Mouse (Mus musculus): ENCODE measurements around the gene Sorbs2. TPM values are rescaled to one million over a fixed set of nuclear protein-coding genes. Genes with fewer than 3 reads are reported as not detected.

Sorbs2 gene
- polyA plus RNA-seq, 1 experiment from 2014 or later, result 24.8 TPM

GRCm38 (mm10) chr8:45660570-45660969 is 153.0 kb downstream of the Sorbs2 start:
- no peak overlapping the region for H3K4me3 ChIP-seq

DNA sequence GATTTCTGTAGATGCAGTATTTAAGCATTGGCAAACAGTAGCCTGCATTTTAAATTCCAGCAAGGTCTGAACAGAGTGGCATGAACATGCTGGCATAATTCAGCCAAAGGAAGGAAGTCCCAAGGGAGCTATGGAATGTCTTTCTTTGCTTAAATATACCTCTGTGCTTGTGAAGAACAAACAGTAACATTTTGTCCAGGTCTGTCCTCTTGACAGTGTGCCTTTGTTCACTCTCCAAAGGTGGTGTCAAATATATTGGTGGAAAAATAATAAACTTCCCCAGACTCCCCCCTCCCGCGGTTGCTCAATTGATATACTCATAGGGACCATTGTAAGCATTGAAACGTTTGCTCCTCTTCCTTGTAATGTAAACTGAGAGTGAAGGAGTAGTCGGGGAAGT is 154.0 kb downstream of the Sorbs2 start:
- H3K27me3 ChIP-seq, result no peaks in the 10 kb centered on the region
- H3K4me3 ChIP-seq, result no peak overlapping the region
- WGBS, result 20% methylated on average over 4 of the region's 4 CpGs
- no peaks in the 10 kb centered on the region for H3K9me3 ChIP-seq
- H3K4me1 ChIP-seq, result peaks cover 22% of the 10 kb centered on the region
- H3K4me2 ChIP-seq, result no peak overlapping the region
- H3K36me3 ChIP-seq, result no peaks in the 10 kb centered on the region
- no peak overlapping the region for H3K9ac ChIP-seq
- no peak overlapping the region for H3K27ac ChIP-seq
- no peak for ATAC-seq (ENCODE audit: borderline replicate concordance, extremely low read depth, low FRiP score, low TSS enrichment)

More at GRCm38 (mm10) chr8:45660570-45660969, 153.0 kb downstream of the Sorbs2 start:
- no peak overlapping the region for H3K9ac ChIP-seq
- no peak for ATAC-seq (ENCODE audit: borderline replicate concordance, extremely low read depth, low FRiP score, low TSS enrichment)
- peaks cover 22% of the 10 kb centered on the region for H3K4me1 ChIP-seq
- no peak overlapping the region for H3K27ac ChIP-seq
- no peaks in the 10 kb centered on the region for H3K9me3 ChIP-seq
- no peaks in the 10 kb centered on the region for H3K36me3 ChIP-seq
- H3K4me2 ChIP-seq, result no peak overlapping the region
- no peaks in the 10 kb centered on the region for H3K27me3 ChIP-seq
- WGBS, result 43% methylated on average over 12 of the region's 12 CpGs

- no peak for ATAC-seq (ENCODE audit: borderline replicate concordance, extremely low read depth, low FRiP score, low TSS enrichment)
- no peaks in the 10 kb centered on the region for H3K36me3 ChIP-seq
- no peaks in the 10 kb centered on the region for H3K9me3 ChIP-seq
- peaks cover 9% of the 10 kb centered on the region for H3K4me1 ChIP-seq
- 85% methylated on average over 7 of the region's 7 CpGs for WGBS
- H3K27me3 ChIP-seq, result no peaks in the 10 kb centered on the region
- no peak overlapping the region for H3K9ac ChIP-seq
- no peak overlapping the region for H3K27ac ChIP-seq
- H3K4me2 ChIP-seq, result no peak overlapping the region
- no peak overlapping the region for H3K4me3 ChIP-seq
Measured at GRCm38 (mm10) chr8:45666221-45666620, 158.6 kb downstream of the Sorbs2 start.

- no peak overlapping the region for H3K9ac ChIP-seq
- WGBS, result 88% methylated on average over 4 of the region's 4 CpGs
- no peaks in the 10 kb centered on the region for H3K27me3 ChIP-seq
- H3K4me1 ChIP-seq, result no peaks in the 10 kb centered on the region
- no peaks in the 10 kb centered on the region for H3K36me3 ChIP-seq
- H3K9me3 ChIP-seq, result no peaks in the 10 kb centered on the region
- ATAC-seq (ENCODE audit: borderline replicate concordance, extremely low read depth, low FRiP score, low TSS enrichment), result no peak
- no peak overlapping the region for H3K4me2 ChIP-seq
- H3K27ac ChIP-seq, result no peak overlapping the region
- H3K4me3 ChIP-seq, result no peak overlapping the region
Measured at GRCm38 (mm10) chr8:45673149-45673548, 165.6 kb downstream of the Sorbs2 start.

DNA sequence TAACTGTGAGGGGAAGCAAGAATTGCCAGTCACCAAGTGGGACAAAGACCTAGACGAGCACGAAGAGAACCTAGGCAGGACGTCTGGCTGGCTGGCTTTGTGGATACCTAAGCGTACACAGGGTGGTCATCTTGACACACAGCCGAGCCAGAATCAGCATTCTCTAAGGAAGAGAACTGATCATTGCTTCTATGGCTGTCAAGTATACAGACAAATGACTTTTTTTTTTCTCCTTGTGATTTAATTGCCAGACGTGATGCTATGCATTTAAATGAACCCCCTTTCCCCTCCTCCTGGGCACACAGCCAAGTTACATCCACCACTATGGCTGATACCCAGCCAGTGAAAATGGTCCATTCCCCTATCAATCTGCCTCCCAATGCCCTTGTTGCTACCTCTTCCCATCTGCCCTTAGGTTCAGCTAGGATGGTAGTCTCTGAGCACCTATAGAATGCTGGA is 168.3 kb downstream of the Sorbs2 start:
- Histone ChIP-seq H3K4me1 (no peaks in the 10 kb centered on the region), H3K9me3 (no peaks in the 10 kb centered on the region), H3K9ac (no peak overlapping the region), H3K27me3 (no peaks in the 10 kb centered on the region), H3K4me3 (no peak overlapping the region), H3K36me3 (no peaks in the 10 kb centered on the region), H3K4me2 (no peak overlapping the region), H3K27ac (no peak overlapping the region)
- 68% methylated on average over 6 of the region's 6 CpGs for WGBS
- ATAC-seq (ENCODE audit: borderline replicate concordance, extremely low read depth, low FRiP score, low TSS enrichment), result no peak

- no peak for ATAC-seq (ENCODE audit: borderline replicate concordance, extremely low read depth, low FRiP score, low TSS enrichment)
Measured at GRCm38 (mm10) chr8:45677114-45677853, 169.7 kb downstream of the Sorbs2 start.

DNA sequence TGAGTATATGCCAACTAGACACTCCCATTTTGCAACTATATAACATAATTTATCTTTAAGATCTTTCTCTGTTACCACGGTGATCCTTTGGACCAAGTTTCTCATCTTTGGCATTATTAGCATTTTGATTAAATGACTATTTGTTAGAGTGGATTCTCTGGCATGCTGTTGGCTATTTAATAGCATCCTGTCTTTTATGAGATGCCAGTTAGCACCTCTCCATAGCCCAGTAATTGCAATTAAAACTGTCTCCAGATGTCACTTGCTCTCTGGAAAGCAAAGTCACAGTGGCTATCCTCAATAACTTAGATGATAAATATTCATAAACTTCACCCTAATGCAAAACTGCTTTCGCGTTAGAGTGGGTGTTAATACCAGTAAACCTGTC is 170.3 kb downstream of the Sorbs2 start:
- 89% methylated on average over 3 of the region's 3 CpGs for WGBS
- H3K27ac ChIP-seq, result no peak overlapping the region
- no peak for ATAC-seq (ENCODE audit: borderline replicate concordance, extremely low read depth, low FRiP score, low TSS enrichment)
- no peaks in the 10 kb centered on the region for H3K9me3 ChIP-seq
- no peak overlapping the region for H3K9ac ChIP-seq
- no peaks in the 10 kb centered on the region for H3K27me3 ChIP-seq
- no peaks in the 10 kb centered on the region for H3K36me3 ChIP-seq
- no peak overlapping the region for H3K4me3 ChIP-seq
- H3K4me2 ChIP-seq, result no peak overlapping the region
- H3K4me1 ChIP-seq, result no peaks in the 10 kb centered on the region

More at GRCm38 (mm10) chr8:45677114-45677853, 169.7 kb downstream of the Sorbs2 start:
- Histone ChIP-seq H3K27me3 (no peaks in the 10 kb centered on the region), H3K27ac (no peak overlapping the region), H3K4me2 (no peak overlapping the region), H3K36me3 (no peaks in the 10 kb centered on the region), H3K4me3 (no peak overlapping the region), H3K4me1 (no peaks in the 10 kb centered on the region), H3K9ac (no peak overlapping the region), H3K9me3 (no peaks in the 10 kb centered on the region)
- 60% methylated on average over 10 of the region's 10 CpGs for WGBS

DNA sequence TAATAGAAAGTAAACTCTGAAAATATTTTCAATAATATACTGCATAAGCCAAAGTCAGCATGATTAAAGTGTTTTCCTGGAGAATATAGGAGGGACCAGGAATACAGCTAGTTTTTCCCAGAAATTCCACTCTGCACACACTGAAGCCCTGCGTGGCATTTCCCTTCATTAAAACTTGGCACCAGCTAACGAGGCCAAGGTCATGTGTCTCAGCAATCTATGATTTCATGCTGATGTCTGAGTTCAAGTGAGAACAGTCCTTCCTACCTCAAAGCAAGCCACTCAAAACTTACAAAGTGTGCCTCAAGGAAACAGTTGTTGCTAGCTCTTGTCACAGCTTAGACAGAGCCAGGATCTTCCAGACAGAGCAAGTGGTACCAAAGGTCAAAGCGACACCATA is 173.6 kb downstream of the Sorbs2 start:
- no peaks in the 10 kb centered on the region for H3K9me3 ChIP-seq
- H3K36me3 ChIP-seq, result no peaks in the 10 kb centered on the region
- whole genome bisulfite sequencing, result 70% methylated on average over 3 of the region's 3 CpGs
- no peak overlapping the region for H3K4me3 ChIP-seq
- no peak for ATAC-seq (ENCODE audit: borderline replicate concordance, extremely low read depth, low FRiP score, low TSS enrichment)
- H3K4me2 ChIP-seq, result no peak overlapping the region
- no peaks in the 10 kb centered on the region for H3K4me1 ChIP-seq
- H3K27ac ChIP-seq, result no peak overlapping the region
- no peaks in the 10 kb centered on the region for H3K27me3 ChIP-seq
- no peak overlapping the region for H3K9ac ChIP-seq

DNA sequence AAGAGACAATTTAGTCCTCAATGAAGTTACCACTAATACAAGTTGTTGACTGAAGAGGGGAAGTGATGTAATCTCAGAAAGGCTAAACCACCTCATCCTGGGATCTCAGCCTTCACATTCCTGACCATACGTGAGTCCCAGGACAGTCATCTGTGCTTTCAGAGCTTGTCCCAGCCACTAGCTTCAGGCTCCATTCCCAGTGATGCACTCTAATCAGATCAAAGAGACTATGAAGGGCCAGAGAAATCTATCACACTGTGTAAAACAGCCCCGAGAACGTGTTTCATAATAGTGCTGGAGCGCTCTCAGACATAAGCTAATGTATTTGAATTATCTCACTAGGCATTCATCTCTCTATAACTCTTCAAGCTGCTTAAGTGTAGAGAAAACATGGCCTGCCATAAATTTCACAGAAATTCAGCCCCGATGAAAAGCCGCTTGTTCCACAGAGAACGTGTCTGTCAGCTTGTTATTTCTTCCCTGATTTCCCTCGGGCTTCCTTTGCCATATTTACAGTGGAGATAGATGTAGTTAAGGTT is 175.3 kb downstream of the Sorbs2 start:
- no peaks in the 10 kb centered on the region for H3K27me3 ChIP-seq

DNA sequence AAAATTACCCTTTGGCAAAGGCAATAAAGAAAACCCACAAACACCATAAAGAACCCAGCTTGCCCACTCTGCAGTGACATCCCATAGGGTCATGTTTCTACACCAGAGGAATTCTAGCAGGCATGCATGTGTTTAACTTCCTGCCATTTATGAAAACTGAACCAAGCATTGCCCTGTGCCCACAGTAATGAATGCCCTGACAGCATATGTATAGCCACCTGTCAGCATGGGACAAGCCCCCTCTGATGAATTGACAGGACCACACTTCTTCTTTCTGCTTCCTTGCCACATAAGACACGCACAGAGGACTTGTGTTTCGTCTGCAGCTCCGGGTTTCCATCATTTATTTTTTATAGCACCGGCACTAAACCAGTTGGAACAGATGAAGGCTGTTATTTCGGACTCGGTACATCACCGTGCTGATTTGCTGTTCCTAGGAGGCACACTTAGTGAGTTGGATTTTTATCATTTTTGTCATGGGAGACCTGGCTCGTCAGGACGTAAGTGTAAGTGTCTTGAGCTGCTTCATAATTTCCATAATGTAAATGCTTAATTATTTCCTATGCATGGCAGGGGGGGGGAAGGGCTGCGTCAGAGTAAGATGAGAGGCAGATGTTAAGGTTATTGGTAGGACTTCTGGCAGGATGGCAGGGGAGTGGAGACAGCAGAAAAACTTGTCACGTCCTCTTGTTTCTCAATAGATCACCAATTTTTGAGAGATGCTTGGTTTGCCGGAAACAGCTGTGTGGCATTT is 180.5 kb downstream of the Sorbs2 start:
- ATAC-seq (ENCODE audit: borderline replicate concordance, extremely low read depth, low FRiP score, low TSS enrichment), result no peak
- H3K9ac ChIP-seq, result no peak overlapping the region

More for the DNA sequence above, 175.3 kb downstream of the Sorbs2 start:
- H3K4me1 ChIP-seq, result no peaks in the 10 kb centered on the region
- H3K9ac ChIP-seq, result no peak overlapping the region
- 50% methylated on average over 8 of the region's 8 CpGs for WGBS
- no peak overlapping the region for H3K4me3 ChIP-seq
- H3K4me2 ChIP-seq, result no peak overlapping the region
- H3K27ac ChIP-seq, result no peak overlapping the region
- ATAC-seq (ENCODE audit: borderline replicate concordance, extremely low read depth, low FRiP score, low TSS enrichment), result no peak
- no peaks in the 10 kb centered on the region for H3K36me3 ChIP-seq
- H3K9me3 ChIP-seq, result no peaks in the 10 kb centered on the region

GRCm38 (mm10) chr8:45689611-45690207 is 182.1 kb downstream of the Sorbs2 start:
- 57% methylated on average over 2 of the region's 2 CpGs for WGBS
- H3K27me3 ChIP-seq, result no peaks in the 10 kb centered on the region
- peaks cover 5% of the 10 kb centered on the region; the same call in 1 of the 2 replicates for H3K4me1 ChIP-seq
- H3K4me3 ChIP-seq, result no peak overlapping the region
- no peak overlapping the region for H3K9ac ChIP-seq
- no peaks in the 10 kb centered on the region for H3K9me3 ChIP-seq
- H3K4me2 ChIP-seq, result no peak overlapping the region
- H3K27ac ChIP-seq, result no peak overlapping the region
- H3K36me3 ChIP-seq, result no peaks in the 10 kb centered on the region
- no peak for ATAC-seq (ENCODE audit: borderline replicate concordance, extremely low read depth, low FRiP score, low TSS enrichment)

More for the DNA sequence above, 180.5 kb downstream of the Sorbs2 start:
- Histone ChIP-seq H3K27ac (no peak overlapping the region), H3K4me2 (no peak overlapping the region), H3K27me3 (no peaks in the 10 kb centered on the region), H3K4me3 (no peak overlapping the region), H3K4me1 (peaks cover 5% of the 10 kb centered on the region; the same call in 1 of the 2 replicates), H3K9me3 (no peaks in the 10 kb centered on the region), H3K36me3 (no peaks in the 10 kb centered on the region)
- WGBS, result 71% methylated on average over 12 of the region's 12 CpGs
